ENCODE assay signal across 13 mouse cellular contexts in the genomic region with DNA sequence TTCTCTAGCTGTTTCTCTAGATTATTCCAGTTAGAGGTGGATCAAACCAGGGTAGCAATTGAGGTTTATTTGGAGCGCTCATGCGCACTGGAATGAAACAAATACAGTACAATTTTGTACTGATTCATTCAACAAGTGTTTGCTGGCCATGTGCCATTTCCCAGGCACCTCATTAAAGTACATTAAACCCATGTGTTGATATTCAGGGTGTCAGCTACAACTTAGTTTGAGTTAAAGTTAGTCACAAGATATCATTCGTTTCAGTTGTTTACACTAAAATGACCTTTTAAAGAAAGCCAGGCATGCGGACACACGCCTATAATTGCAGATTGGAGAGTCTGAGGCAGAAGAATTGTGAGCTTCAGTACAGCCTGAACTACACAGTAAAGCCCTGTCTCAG.
DNase-seq lines count a peak whose midpoint lies in the region; ATAC-seq lines count a peak whose summit lies in the region.
"Had no signal": no experiment of that assay in that cellular context is flagged by ENCODE, and none has a peak within 500 bp of the region (broad histone marks: within the 10 kb centered on the region; RNA-seq: fewer than 3 reads in every experiment).

No protein-coding gene starts in this region.

- intact Hi-C loops in heart, postnatal 14 days (cut with DNase I), result no loop called here

- no peaks in the 10 kb centered on the region for H3K4me1 ChIP-seq in heart, embryonic 12.5 days (replicated peaks)
- H3K4me1 ChIP-seq in embryonic facial prominence, embryonic 12.5 days, result peaks cover 12% of the 10 kb centered on the region; the same call in 1 of the 2 replicates
- H3K4me1 ChIP-seq: liver, embryonic 15.5 days had no signal

- H3K9ac ChIP-seq in heart, embryonic 12.5 days, result no peak overlapping the region
- no peak overlapping the region for H3K9ac ChIP-seq in embryonic facial prominence, embryonic 12.5 days
- H3K9ac ChIP-seq: liver, embryonic 15.5 days had no signal

- ATAC-seq in heart, embryonic 12.5 days (ENCODE audit: insufficient number of reproducible peaks, low FRiP score), result no peak
- ATAC-seq in embryonic facial prominence, embryonic 12.5 days (ENCODE audit: insufficient number of reproducible peaks, insufficient read depth, low FRiP score, low TSS enrichment), result no peak

- 74% methylated on average over 5 of the region's 5 CpGs for WGBS in heart, embryonic 12.5 days
- 57% methylated on average over 5 of the region's 5 CpGs for WGBS in embryonic facial prominence, embryonic 12.5 days

- H3K4me2 ChIP-seq in heart, embryonic 12.5 days, result no peak overlapping the region
- no peak overlapping the region for H3K4me2 ChIP-seq in embryonic facial prominence, embryonic 12.5 days (replicated peaks)
- H3K4me2 ChIP-seq: liver, embryonic 15.5 days had no signal

- H3K9me3 ChIP-seq in heart, embryonic 12.5 days (replicated peaks), result no peaks in the 10 kb centered on the region
- no peaks in the 10 kb centered on the region for H3K9me3 ChIP-seq in embryonic facial prominence, embryonic 12.5 days
- H3K9me3 ChIP-seq: liver, embryonic 15.5 days had no signal

- H3K36me3 ChIP-seq in heart, embryonic 12.5 days, result no peaks in the 10 kb centered on the region
- no peaks in the 10 kb centered on the region for H3K36me3 ChIP-seq in embryonic facial prominence, embryonic 12.5 days
- H3K36me3 ChIP-seq: liver, embryonic 15.5 days had no signal

- no peak overlapping the region for H3K27ac ChIP-seq in heart, embryonic 12.5 days (ENCODE audit: poor library complexity, severe bottlenecking)
- H3K27ac ChIP-seq in embryonic facial prominence, embryonic 12.5 days, result peak overlapping the region; percentile 23; the same call in 1 of the 2 replicates
- H3K27ac ChIP-seq: heart, adult 2 months; liver, embryonic 15.5 days had no signal

- no peaks in the 10 kb centered on the region for H3K27me3 ChIP-seq in heart, embryonic 12.5 days (replicated peaks)
- H3K27me3 ChIP-seq in embryonic facial prominence, embryonic 12.5 days, result no peaks in the 10 kb centered on the region
- H3K27me3 ChIP-seq: liver, embryonic 15.5 days had no signal

- DNase-seq in heart, adult 11 months, result peak; percentile 46
- peak; percentile 21 for DNase-seq in 3T3-L1 (ENCODE audit: low read depth, low spot score)
- peak; percentile 51 for DNase-seq in retina, embryonic 14.5 days (ENCODE audit: low spot score)
- no peak for DNase-seq in liver
- DNase-seq in heart, postnatal 14 days, result no peak
- DNase-seq: adrenal gland, adult 8-10 months; cerebellum, postnatal 36 days; heart, adult 2 months; heart, postnatal 36 days; layer of hippocampus, adult 9-11 months had no signal

- H3K4me3 ChIP-seq in heart, embryonic 12.5 days, result no peak overlapping the region
- H3K4me3 ChIP-seq in embryonic facial prominence, embryonic 12.5 days, result no peak overlapping the region
- H3K4me3 ChIP-seq: heart, adult 2 months; liver, embryonic 15.5 days had no signal

Comparison
In these comparisons a context has a peak if more than half of its experiments do, and no peak if none do; other contexts are left out.
1. DNase-seq: peak in heart, adult 11 months (single experiment), 3T3-L1 (single experiment) and retina, embryonic 14.5 days (single experiment); none in liver (single experiment) and heart, postnatal 14 days (0 of 2).